ENCODE assay signal across 7 mouse cellular contexts in the genomic region with DNA sequence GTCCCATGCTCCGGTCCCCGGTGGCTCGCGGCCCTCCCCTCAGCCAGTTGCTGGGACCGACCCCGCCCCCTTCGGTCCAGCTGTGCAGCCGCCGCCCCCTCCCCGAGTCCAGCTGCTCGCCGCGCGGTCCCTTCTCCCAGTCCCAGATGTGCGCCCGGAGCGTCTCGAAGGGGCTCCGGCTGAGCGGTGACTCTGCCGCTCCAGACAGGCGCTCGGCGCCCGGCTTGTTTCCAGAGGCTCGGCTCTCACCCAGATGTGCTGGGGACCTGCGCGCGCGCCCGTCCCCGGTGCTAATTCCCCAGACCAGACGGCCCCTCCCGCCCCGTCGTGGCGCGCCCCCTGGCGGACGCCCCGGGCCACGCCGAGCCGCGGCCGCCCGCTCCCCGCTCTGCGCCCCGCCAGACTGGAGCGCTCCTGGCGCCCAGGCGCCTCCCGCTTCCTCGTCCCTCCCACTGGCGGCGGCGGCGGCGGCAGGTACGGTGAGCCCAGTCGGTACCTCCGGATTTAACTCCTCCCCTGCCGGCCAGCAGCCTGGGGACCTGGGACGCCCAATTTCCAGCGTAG. TPM values are rescaled to one million over a fixed set of nuclear protein-coding genes. Genes with fewer than 3 reads are reported as not detected.
A peak's percentile ranks its signal among the peaks of the same experiment; 100 is the strongest.
DNase-seq lines count a peak whose midpoint lies in the region; ATAC-seq and TF ChIP-seq lines count a peak whose summit lies in the region.

A gene (minus strand): TSS at position 273 of the 564 bp plus-strand sequence.

- under 1% methylated on average over 61 of the region's 66 CpGs for WGBS in cerebellum, adult 2 months
- under 1% methylated on average over 52 of the region's 66 CpGs for WGBS in hindbrain, embryonic 15.5 days
- WGBS in spleen, adult 2 months = 2% methylated on average over 56 of the region's 66 CpGs

- peak; percentile 54; the same call in 1 of the 2 replicates for ATAC-seq in hindbrain, embryonic 15.5 days (ENCODE audit: low FRiP score, low read depth)

- no peaks in the 10 kb centered on the region for H3K36me3 ChIP-seq in hindbrain, embryonic 15.5 days
- H3K36me3 ChIP-seq in spleen, adult 2 months (ENCODE audit: control insufficient read depth, insufficient read depth, low read length) = no peaks in the 10 kb centered on the region

- peak; percentile 81 for DNase-seq in R1 (ENCODE audit: low read depth, low spot score)
- peak; percentile 87 to 88 for DNase-seq in cerebellum, adult 2 months
- DNase-seq in gastrocnemius, adult 2 months = peak; percentile 88
- DNase-seq in left cerebral cortex, postnatal 36 days (ENCODE audit: low spot score in 2 of 2) = peak; percentile 58 to 77
- peak; percentile 67 for DNase-seq in mesoderm, embryonic 11.5 days (ENCODE audit: low read depth, low spot score)
- peak in 1 of 2 experiments; percentile 16 for DNase-seq in spleen, adult 2 months (ENCODE audit: low read depth in 1 of 2, low spot score in 2 of 2)

- intact Hi-C loops in gastrocnemius, adult 2 months (cut with DNase I) = loop anchor here (1.0 kb wide), 1 partner anchor 130 kb away; a partner anchor contains a TSS
- intact Hi-C loops in left cerebral cortex, postnatal 36 days (cut with DNase I) = no loop called here

- H3K27me3 ChIP-seq in cerebellum, adult 2 months (ENCODE audit: control insufficient read depth, insufficient read depth, low read length) = no peaks in the 10 kb centered on the region
- H3K27me3 ChIP-seq in hindbrain, embryonic 15.5 days = peaks cover 33% of the 10 kb centered on the region
- peaks cover 22% of the 10 kb centered on the region for H3K27me3 ChIP-seq in spleen, adult 2 months (ENCODE audit: control insufficient read depth, insufficient read depth, low read length)

- H3K9ac ChIP-seq in hindbrain, embryonic 15.5 days = peak within 1 kb of the TSS; percentile 56

- 0 out of 2 replicates have a peak, but pooled peaks have one; percentile 10 for TF ChIP-seq POLR2A in cerebellum, adult 2 months (IDR thresholded peaks at IDR 0.05; ENCODE audit: borderline replicate concordance, insufficient read depth, low read length)
- TF ChIP-seq POLR2A in spleen, adult 2 months (IDR thresholded peaks at IDR 0.05; ENCODE audit: low read depth, low read length) = no peak

- H3K4me1 ChIP-seq in cerebellum, adult 2 months (ENCODE audit: control insufficient read depth, insufficient read depth, low read length) = peaks cover 19% of the 10 kb centered on the region
- peaks cover 40% of the 10 kb centered on the region for H3K4me1 ChIP-seq in hindbrain, embryonic 15.5 days (replicated peaks)
- H3K4me1 ChIP-seq in spleen, adult 2 months (ENCODE audit: control insufficient read depth, insufficient read depth, insufficient read length) = peaks cover 11% of the 10 kb centered on the region

- peak within 1 kb of the TSS; percentile 64 for H3K4me3 ChIP-seq in cerebellum, adult 2 months (replicated peaks; ENCODE audit: insufficient read depth, low read depth, low read length)
- peak within 1 kb of the TSS; percentile 82 for H3K4me3 ChIP-seq in gastrocnemius, adult 2 months
- H3K4me3 ChIP-seq in hindbrain, embryonic 15.5 days = peak within 1 kb of the TSS; percentile 54
- peak within 1 kb of the TSS; percentile 28; the same call in 1 of the 2 replicates for H3K4me3 ChIP-seq in spleen, adult 2 months (ENCODE audit: extremely low read depth, insufficient read depth, insufficient read length)

- no peaks in the 10 kb centered on the region for H3K9me3 ChIP-seq in hindbrain, embryonic 15.5 days

- H3K4me2 ChIP-seq in hindbrain, embryonic 15.5 days = peak within 1 kb of the TSS; percentile 85

- TF ChIP-seq CTCF in cerebellum, adult 2 months (IDR thresholded peaks at IDR 0.05; ENCODE audit: borderline replicate concordance, insufficient read depth, low read depth, low read length) = peak; percentile 38; the same call in 1 of the 2 replicates
- peak; percentile 86 for TF ChIP-seq CTCF in gastrocnemius, adult 2 months (IDR thresholded peaks at IDR 0.05)
- TF ChIP-seq CTCF in spleen, adult 2 months (IDR thresholded peaks at IDR 0.05; ENCODE audit: extremely low read depth, insufficient read depth, insufficient read length, insufficient replicate concordance) = peak; percentile 40; the same call in 1 of the 2 replicates

- H3K27ac ChIP-seq in cerebellum, adult 2 months (ENCODE audit: insufficient read depth, low read length) = peak within 1 kb of the TSS; percentile 37
- H3K27ac ChIP-seq in gastrocnemius, adult 2 months = peak within 1 kb of the TSS; percentile 38
- H3K27ac ChIP-seq in hindbrain, embryonic 15.5 days (replicated peaks) = no peak within 1 kb of the TSS
- no peak within 1 kb of the TSS for H3K27ac ChIP-seq in spleen, adult 2 months (ENCODE audit: insufficient read depth, low read length)

RNA-seq across cellular contexts. Expression of the gene that starts here (rescaled TPM):
- 18.6 and 19.9 TPM in 2 replicates for polyA plus RNA-seq in cerebellum, adult 2 months (2012; rRNA removed)
- under 1 TPM; 0.20 to 0.23 TPM for total RNA-seq in gastrocnemius, adult 2 months (2021)
- 3.3 and 3.9 TPM in 2 replicates for polyA plus RNA-seq in hindbrain, embryonic 15.5 days (2015; fragmentation: Nextera tagmentation; extraction: Ambion mirVana)
- total RNA-seq in left cerebral cortex, postnatal 36 days (2021) = 10 to 100 TPM; 29.0 to 40.6 TPM
- polyA plus RNA-seq in spleen, adult 2 months (2012; rRNA removed) = 0.27 and 0.54 TPM in 2 replicates

Comparison
In these comparisons a context has a peak if more than half of its experiments do, and no peak if none do; other contexts are left out.
1. RNA of the gene that starts here (total RNA-seq): 29.0 to 40.6 TPM in left cerebral cortex, postnatal 36 days; 0.20 to 0.23 TPM in gastrocnemius, adult 2 months; every median in the first group is over 10 times any median in the second.
2. Peak in DNase-seq, H3K4me3 ChIP-seq and H3K27ac ChIP-seq in gastrocnemius, adult 2 months; RNA of the gene not detected or under 1 TPM.
3. H3K4me3 ChIP-seq: peak in every context shown above with its lines; median percentile 82 in gastrocnemius, adult 2 months; 64 in cerebellum, adult 2 months; 54 in hindbrain, embryonic 15.5 days; 28 in spleen, adult 2 months.
4. Peak in every context shown above with its lines, with median percentiles within 50 percentile points of each other: CTCF ChIP-seq.